Mouse (Mus musculus) hematopoietic multipotent progenitor cell, adult 10-12 weeks (in vitro differentiated cells): Measurements from ENCODE around the gene Apol7e. TPM values are rescaled to one million over a fixed set of nuclear protein-coding genes. Genes with fewer than 3 reads are reported as not detected.

Source experiments
- polyA plus RNA-seq: library from polyadenylated mRNA; stranded (reverse); fragments of >175 nt; gene quantifications from 2 replicates; pipeline ENCODE4 v1.2.3, GENCODE M21; 2012; ENCODE audit warnings: low replicate concordance

Apol7e gene
- 0.07 and 0.11 TPM in 2 replicates for polyA plus RNA-seq

GRCm38 (mm10) chr15:77698656-77699055 lies at the start of gene Apol7e:
Gene Apol7e, plus strand, starts transcription at chr15:77698857.

GRCm38 (mm10) chr15:77728739-77729138 lies 30.1 kb downstream of the Apol7e start, which contains the start of gene Apol9b:
Gene Apol9b, plus strand, starts transcription at chr15:77729039.

DNA sequence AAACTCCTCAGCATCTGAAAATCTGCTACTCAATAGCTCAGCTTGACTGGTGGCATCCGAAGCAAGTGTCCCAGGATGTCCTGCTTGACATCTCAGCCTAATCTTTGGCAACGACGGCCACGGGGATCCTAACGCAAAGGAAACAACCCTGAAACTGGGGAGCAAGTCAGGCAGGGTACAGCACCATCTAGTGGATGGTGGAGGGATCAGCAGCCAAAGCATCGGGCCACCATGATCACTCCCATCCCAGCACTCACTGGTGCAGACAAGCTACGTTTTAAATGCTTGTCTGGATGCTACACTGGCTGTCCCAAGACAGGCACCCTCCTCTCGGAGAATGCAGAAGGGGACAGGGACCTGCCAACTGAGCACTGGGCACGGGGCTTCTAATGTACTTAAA lies 58.2 kb downstream of the Apol7e start, which contains the start of gene Apol8:
Apol8 (minus strand) TSS at position 156 of the 400 bp plus-strand sequence.

Other genes starting within 250 kb of the Apol7e start
- 0.04 TPM in 1 of 2 replicates, not detected in the other for gene Apol10a, start 221.8 kb upstream of the Apol7e start, polyA plus RNA-seq
- gene Apol11a, start 190.6 kb upstream of the Apol7e start, polyA plus RNA-seq, result not detected in 2 replicates
- 0.07 TPM in 1 of 2 replicates, not detected in the other for gene Apol7c, start 165.5 kb upstream of the Apol7e start, polyA plus RNA-seq
- gene 1700025B11Rik, start 137.0 kb upstream of the Apol7e start, polyA plus RNA-seq, result not detected in 2 replicates
- gene Apol10b, start 102.7 kb upstream of the Apol7e start, polyA plus RNA-seq, result 0.05 TPM in 1 of 2 replicates, not detected in the other
- not detected in 2 replicates for gene Gm36245, start 99.6 kb upstream of the Apol7e start, polyA plus RNA-seq
- 1.6 TPM in 1 of 2 replicates, not detected in the other for gene Apol11b, start 55.6 kb upstream of the Apol7e start, polyA plus RNA-seq
- 0.28 and 0.31 TPM in 2 replicates for gene Apol9b, start 30.2 kb downstream of the Apol7e start, polyA plus RNA-seq
- 6.7 TPM in 1 of 2 replicates, not detected in the other for gene Apol8, start 58.1 kb downstream of the Apol7e start, polyA plus RNA-seq
- 580 and 901 TPM in 2 replicates for gene Myh9, start 143.3 kb downstream of the Apol7e start, polyA plus RNA-seq
- gene Txn2, start 230.1 kb downstream of the Apol7e start, polyA plus RNA-seq, result 178 and 318 TPM in 2 replicates